In genomic region chr5:23672136-23672535, GRCm38 (mm10) we compare ENCODE assay signal across 9 mouse cellular contexts. TPM values are rescaled to one million over a fixed set of nuclear protein-coding genes. Genes with fewer than 3 reads are reported as not detected.
DNase-seq lines count a peak whose midpoint lies in the region; ATAC-seq and TF ChIP-seq lines count a peak whose summit lies in the region.
"Had no signal": no experiment of that assay in that cellular context is flagged by ENCODE, and none has a peak within 500 bp of the region (broad histone marks: within the 10 kb centered on the region; RNA-seq: fewer than 3 reads in every experiment).

No protein-coding gene starts in this region.

- no peak overlapping the region for H3K27ac ChIP-seq in limb, embryonic 14.5 days (replicated peaks; ENCODE audit: low read depth, low read length)

- peak; percentile 62 for DNase-seq in adrenal gland, postnatal 14 days
- DNase-seq in adrenal gland, adult 8-10 months: no peak
- peak; percentile 15 for DNase-seq in ovary, postnatal 36 days (ENCODE audit: low spot score)
- no peak for DNase-seq in ovary, postnatal 10 days (ENCODE audit: low spot score)
- DNase-seq in limb, embryonic 14.5 days (ENCODE audit: low spot score): peak; percentile 43
- DNase-seq in testis, postnatal 14 days (ENCODE audit: low spot score): peak; percentile 57
- no peak for DNase-seq in cerebellum, adult 18-20 months

- H3K36me3 ChIP-seq in limb, embryonic 14.5 days (ENCODE audit: control insufficient read depth, insufficient read depth, low read length): no peaks in the 10 kb centered on the region

- H3K4me2 ChIP-seq in limb, embryonic 14.5 days (replicated peaks; ENCODE audit: low read depth, low read length, severe bottlenecking): no peak overlapping the region

- no peak for TF ChIP-seq POLR2A in limb, embryonic 14.5 days (IDR thresholded peaks at IDR 0.05; ENCODE audit: borderline replicate concordance, extremely low read depth, insufficient read depth, insufficient read length)

- H3K9ac ChIP-seq in limb, embryonic 14.5 days (ENCODE audit: low read depth, low read length, severe bottlenecking): no peak overlapping the region

- WGBS in limb, embryonic 14.5 days: 44% methylated on average over 7 of the region's 7 CpGs

- no peak overlapping the region for H3K4me3 ChIP-seq in limb, embryonic 14.5 days (replicated peaks; ENCODE audit: low read length)

- peaks cover 14% of the 10 kb centered on the region for H3K4me1 ChIP-seq in limb, embryonic 14.5 days (ENCODE audit: control insufficient read depth, insufficient read depth, low read length)

- no peak for ATAC-seq in limb, embryonic 14.5 days (ENCODE audit: low FRiP score, low read depth)
- no peak for ATAC-seq in erythroid progenitor cell, adult 5-6 weeks (replicated peaks; ENCODE audit: low FRiP score, poor library complexity, severe bottlenecking)
- ATAC-seq: midbrain, embryonic 16.5 days had no signal

- no peaks in the 10 kb centered on the region for H3K9me3 ChIP-seq in limb, embryonic 14.5 days (ENCODE audit: control insufficient read depth, low read length)

- H3K27me3 ChIP-seq in limb, embryonic 14.5 days (ENCODE audit: control insufficient read depth, insufficient read depth, low read length): no peaks in the 10 kb centered on the region

RNA-seq across cellular contexts. Expression of gene Srpk2, which starts 12.3 kb away (rescaled TPM):
- total RNA-seq in adrenal gland, postnatal 14 days (2021): 43.1 and 46.4 TPM in 2 replicates
- total RNA-seq in adrenal gland, adult 8-10 months (2022): 10 to 100 TPM; 59.9 to 75.7 (median 66.8) TPM
- 39.9 and 44.1 TPM in 2 replicates for polyA plus RNA-seq in limb, embryonic 14.5 days (2012; rRNA removed)
- 60.8 and 70.8 TPM in 2 replicates for polyA plus RNA-seq in limb, embryonic 14.5 days (2014; fragmentation: Nextera tagmentation; extraction: Ambion mirVana)
- 8.6 and 12.6 TPM in 2 replicates for total RNA-seq in erythroid progenitor cell, adult 5-6 weeks (2015; ENCODE audit: low replicate concordance)
- total RNA-seq in erythroid progenitor cell, adult 5-6 weeks (2017; ENCODE audit: low replicate concordance): 10.1 and 12.8 TPM in 2 replicates

Comparison
In these comparisons a context has a peak if more than half of its experiments do, and no peak if none do; other contexts are left out.
1. DNase-seq: peak in adrenal gland, postnatal 14 days (single experiment), ovary, postnatal 36 days (single experiment), limb, embryonic 14.5 days (single experiment) and testis, postnatal 14 days (single experiment); none in adrenal gland, adult 8-10 months (single experiment), ovary, postnatal 10 days (single experiment) and cerebellum, adult 18-20 months (0 of 2).